Mouse (Mus musculus) megakaryocyte-erythroid progenitor cell, adult 5-6 weeks (primary cell): Measurements from ENCODE around the gene Dapp1. TPM values are rescaled to one million over a fixed set of nuclear protein-coding genes. Genes with fewer than 3 reads are reported as not detected.

Source experiments
- ATAC-seq: replicated peaks from 2 replicates; pipeline ENCODE4 v1.8.0; 2016; ENCODE audit warnings: mild to moderate bottlenecking, inconsistent platforms; ENCODE audit not compliant: severe bottlenecking, poor library complexity, low FRiP score, low TSS enrichment
- total RNA-seq, 2 experiments: library from RNA; stranded (forward) in 1 of 2; stranded (reverse) in 1 of 2; fragments of 200-1000, 215-1000 nt in 1 of 2; fragments of >200 nt in 1 of 2; fragmentation: Nextera tagmentation in 1 of 2; gene quantifications; 2 replicates each; pipeline ENCODE4 v1.2.3; 2014 to 2017

Dapp1 gene
- total RNA-seq, 2 experiments from 2014 or later, result 108 to 110 TPM

- no peak for ATAC-seq
Observed at GRCm38 (mm10) chr3:137887961-137888360, 93.4 kb downstream of the Dapp1 start.

DNA sequence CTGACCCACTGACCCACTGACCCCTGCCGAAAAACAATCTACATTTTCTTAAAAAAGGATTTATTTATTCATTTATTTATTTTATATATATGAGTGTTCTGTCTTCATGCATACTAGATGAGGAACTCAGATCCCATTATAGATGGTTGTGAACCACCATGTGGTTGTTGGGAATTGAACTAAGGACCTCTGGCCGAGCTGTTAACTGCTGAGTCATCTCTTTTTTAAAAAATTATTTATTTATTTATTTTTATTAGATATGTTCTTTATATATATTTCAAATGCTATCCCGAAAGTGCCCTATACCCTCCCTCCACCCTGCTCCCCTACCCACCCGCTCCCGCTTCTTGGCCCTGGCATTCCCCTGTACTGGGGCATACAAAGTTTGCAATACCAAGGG is 100.3 kb downstream of the Dapp1 start:
- ATAC-seq, result no peak

Other genes with a start within 250 kb of the Dapp1 start
- 1,513 and 1,536 TPM in 2 replicates for gene H2afz, start 117.1 kb downstream of the Dapp1 start, total RNA-seq (2014; fragmentation: Nextera tagmentation)
- gene H2afz, start 117.1 kb downstream of the Dapp1 start, total RNA-seq (2017), result 915 and 1,060 TPM in 2 replicates
- 10.3 and 12.8 TPM in 2 replicates for gene Dnajb14, start 113.9 kb downstream of the Dapp1 start, total RNA-seq (2014; fragmentation: Nextera tagmentation)
- 7.2 and 9.4 TPM in 2 replicates for gene Dnajb14, start 113.9 kb downstream of the Dapp1 start, total RNA-seq (2017)
- 65.7 and 77.2 TPM in 2 replicates for gene Lamtor3, start 63.0 kb downstream of the Dapp1 start, total RNA-seq (2014; fragmentation: Nextera tagmentation)
- 81.7 and 82.1 TPM in 2 replicates for gene Lamtor3, start 63.0 kb downstream of the Dapp1 start, total RNA-seq (2017)
- not detected in 2 replicates for gene 1110002E22Rik, start 83.5 kb upstream of the Dapp1 start, total RNA-seq (2014; fragmentation: Nextera tagmentation)
- gene 1110002E22Rik, start 83.5 kb upstream of the Dapp1 start, total RNA-seq (2017), result not detected in 2 replicates
- gene Gm5105, start 85.8 kb upstream of the Dapp1 start, total RNA-seq (2014; fragmentation: Nextera tagmentation), result not detected in 2 replicates
- gene Gm5105, start 85.8 kb upstream of the Dapp1 start, total RNA-seq (2017), result not detected in 2 replicates
- gene Trmt10a, start 161.9 kb upstream of the Dapp1 start, total RNA-seq (2014; fragmentation: Nextera tagmentation), result 4.4 and 7.3 TPM in 2 replicates
- 8.5 and 30.6 TPM in 2 replicates for gene Trmt10a, start 161.9 kb upstream of the Dapp1 start, total RNA-seq (2017)
- gene Mttp, start 163.4 kb upstream of the Dapp1 start, total RNA-seq (2014; fragmentation: Nextera tagmentation), result 1.2 and 3.3 TPM in 2 replicates
- 2.7 and 3.4 TPM in 2 replicates for gene Mttp, start 163.4 kb upstream of the Dapp1 start, total RNA-seq (2017)
- gene 4930579F01Rik, start 212.3 kb upstream of the Dapp1 start, total RNA-seq (2014; fragmentation: Nextera tagmentation), result not detected in 2 replicates
- gene 4930579F01Rik, start 212.3 kb upstream of the Dapp1 start, total RNA-seq (2017), result not detected in 2 replicates
- not detected in 2 replicates for gene Adh7, start 236.2 kb upstream of the Dapp1 start, total RNA-seq (2014; fragmentation: Nextera tagmentation)
- gene Adh7, start 236.2 kb upstream of the Dapp1 start, total RNA-seq (2017), result not detected in 2 replicates